Mouse (Mus musculus): ENCODE results near the gene Cop1. TPM values are rescaled to one million over a fixed set of nuclear protein-coding genes. Genes with fewer than 3 reads are reported as not detected.
A peak's percentile ranks its signal among the peaks of the same experiment; 100 is the strongest.
"Not testable (repeated sequence)": the region's sequence is repeated elsewhere in the genome, so short reads cannot be mapped to it uniquely, and the experiment has no call there.

The Cop1 gene
- polyA plus RNA-seq (2011; ENCODE audit: insufficient read length, low read depth, missing spikeins): 180 and 225 TPM in 2 replicates

DNA sequence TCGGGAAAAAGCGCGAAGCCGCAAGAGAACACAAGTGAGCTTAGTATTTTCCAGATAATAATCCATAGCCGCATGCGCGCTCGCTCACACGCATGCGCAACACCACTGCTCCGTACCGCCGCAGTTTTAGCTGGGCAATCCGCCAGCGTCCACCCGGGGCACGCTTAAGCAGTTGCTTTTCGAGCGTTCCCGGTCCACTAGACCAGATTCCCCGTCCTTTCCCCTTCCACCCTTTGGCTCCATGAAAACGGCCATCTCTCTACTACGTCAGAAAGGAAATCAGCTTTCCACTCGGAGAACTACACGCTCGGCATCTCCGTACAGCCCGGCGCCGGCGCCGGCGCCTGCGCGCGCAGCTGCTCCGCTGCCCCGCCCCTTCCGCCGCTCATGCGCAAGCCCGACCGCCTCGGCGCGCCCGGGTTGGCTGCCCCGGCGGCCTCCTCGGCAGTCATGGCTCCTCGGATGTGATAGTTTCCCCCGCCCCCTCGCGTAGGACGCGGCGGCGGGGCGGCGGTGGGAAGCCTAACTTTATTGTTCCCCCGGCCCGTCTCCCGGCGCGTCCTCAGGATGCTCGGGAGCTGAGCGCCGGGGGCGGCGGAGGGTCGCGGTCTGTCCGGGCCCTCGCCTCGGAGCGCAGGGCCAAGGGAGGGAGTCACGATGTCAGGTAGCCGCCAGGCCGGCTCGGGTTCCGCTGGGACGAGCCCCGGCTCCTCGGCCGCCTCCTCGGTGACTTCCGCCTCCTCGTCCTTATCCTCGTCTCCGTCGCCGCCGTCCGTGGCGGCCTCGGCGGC, at the start of gene Cop1:
Gene Cop1, plus strand, starts transcription at position 540 of the 791 bp plus-strand sequence.
- peak; percentile 94 for TF ChIP-seq POLR2A (IDR thresholded peaks at IDR 0.05; ENCODE audit: low read depth, low read length)
- H3K27ac ChIP-seq (ENCODE audit: insufficient read depth, low read length): peak within 1 kb of the TSS; percentile 91
- H3K4me1 ChIP-seq (ENCODE audit: control insufficient read depth, insufficient read depth, low read length): not testable (repeated sequence)
- H3K4me3 ChIP-seq (ENCODE audit: insufficient read depth, low read length): peak within 1 kb of the TSS; percentile 86

DNA sequence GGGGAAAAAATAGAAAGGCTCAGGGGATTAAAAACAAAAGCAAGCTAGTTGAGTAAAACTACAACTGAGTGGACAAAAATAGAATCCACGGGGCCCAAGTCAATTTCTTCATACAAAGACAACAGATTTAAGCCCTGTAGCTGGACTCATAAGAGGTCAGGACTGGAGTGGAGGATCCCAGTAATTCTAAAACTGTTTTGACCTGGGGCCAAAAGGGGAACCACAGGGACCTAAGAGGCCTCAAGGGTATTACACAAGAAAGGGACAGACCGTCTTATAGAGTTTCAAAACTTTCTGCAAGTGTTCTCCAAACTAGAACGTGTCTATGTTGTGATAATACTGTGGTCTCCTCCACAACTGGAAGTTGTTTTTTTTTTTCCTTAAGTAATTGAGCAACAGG, 45.4 kb upstream of the Cop1 start:
- no peak for TF ChIP-seq CTCF (IDR thresholded peaks at IDR 0.05; ENCODE audit: borderline replicate concordance, insufficient read depth, low read length)
- TF ChIP-seq POLR2A (IDR thresholded peaks at IDR 0.05; ENCODE audit: low read depth, low read length): no peak
- no peaks in the 10 kb centered on the region for H3K4me1 ChIP-seq (ENCODE audit: control insufficient read depth, insufficient read depth, low read length)

DNA sequence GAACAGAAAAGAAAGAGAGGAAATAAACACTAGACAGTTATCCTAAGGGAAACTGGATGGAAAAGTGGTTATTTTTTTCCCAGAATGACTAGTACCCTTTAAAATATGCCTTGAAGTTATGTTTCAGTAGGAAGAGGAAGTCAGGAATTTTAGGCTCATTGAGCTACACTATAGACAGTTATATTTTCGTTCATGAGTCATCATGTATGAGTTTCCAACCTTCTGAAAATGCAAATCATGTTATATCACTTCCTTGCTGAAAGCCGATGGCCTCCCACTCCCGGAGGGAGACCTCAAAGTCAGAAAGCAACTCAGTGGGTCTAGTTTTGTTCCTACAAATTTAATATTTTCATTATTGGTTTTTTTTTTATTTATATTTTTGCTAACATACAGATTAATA, 33.5 kb upstream of the Cop1 start:
- no peak overlapping the region for H3K27ac ChIP-seq (ENCODE audit: insufficient read depth, low read length)
- no peak overlapping the region for H3K4me3 ChIP-seq (ENCODE audit: insufficient read depth, low read length)

More for the DNA sequence above, 45.4 kb upstream of the Cop1 start:
- no peak overlapping the region for H3K27ac ChIP-seq (ENCODE audit: insufficient read depth, low read length)
- H3K4me3 ChIP-seq (ENCODE audit: insufficient read depth, low read length): no peak overlapping the region

DNA sequence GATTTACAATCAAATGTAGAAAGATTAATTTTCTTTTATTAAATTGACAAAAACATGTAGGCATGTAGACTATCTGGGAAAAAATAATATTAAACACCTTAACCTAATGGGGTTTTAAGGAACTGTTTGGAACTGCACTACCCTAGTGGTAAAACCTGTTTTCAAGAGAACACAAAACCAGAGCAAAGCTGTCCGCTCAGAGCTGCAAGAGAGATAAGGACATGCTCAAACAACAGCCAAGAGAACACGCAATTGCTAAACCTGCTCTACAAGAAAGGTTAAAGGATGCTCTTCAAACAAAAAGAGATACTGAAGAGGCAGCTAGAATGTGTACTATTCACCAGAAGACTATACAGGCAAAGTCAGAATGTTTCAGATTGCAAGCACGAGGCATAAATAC, 32.5 kb upstream of the Cop1 start:
- TF ChIP-seq POLR2A (IDR thresholded peaks at IDR 0.05; ENCODE audit: low read depth, low read length) (no peak), CTCF (IDR thresholded peaks at IDR 0.05; ENCODE audit: borderline replicate concordance, insufficient read depth, low read length) (no peak)
- H3K27ac ChIP-seq (ENCODE audit: insufficient read depth, low read length): no peak overlapping the region
- no peak overlapping the region for H3K4me3 ChIP-seq (ENCODE audit: insufficient read depth, low read length)
- no peaks in the 10 kb centered on the region for H3K4me1 ChIP-seq (ENCODE audit: control insufficient read depth, insufficient read depth, low read length)

More for the DNA sequence above, 33.5 kb upstream of the Cop1 start:
- H3K4me1 ChIP-seq (ENCODE audit: control insufficient read depth, insufficient read depth, low read length): no peaks in the 10 kb centered on the region
- TF ChIP-seq CTCF (IDR thresholded peaks at IDR 0.05; ENCODE audit: borderline replicate concordance, insufficient read depth, low read length): no peak
- TF ChIP-seq POLR2A (IDR thresholded peaks at IDR 0.05; ENCODE audit: low read depth, low read length): no peak

DNA sequence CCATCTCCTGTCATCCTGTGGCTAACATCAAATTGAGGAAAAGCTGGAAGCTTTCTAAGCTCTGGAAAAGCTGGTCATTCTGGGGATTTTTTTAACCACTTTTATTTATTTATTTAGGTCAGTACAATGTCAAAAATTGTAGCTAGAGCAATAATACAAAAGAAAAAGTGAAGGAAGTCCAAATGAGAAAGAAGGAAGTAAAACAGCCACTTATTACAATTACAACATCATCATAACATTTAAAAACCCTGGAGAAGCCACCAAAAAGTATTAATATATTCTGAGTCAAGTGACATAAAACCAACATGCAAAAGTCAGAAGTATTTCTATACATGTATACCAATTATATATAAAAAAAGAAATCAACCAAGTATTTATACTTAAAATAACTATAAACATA, 30.9 kb upstream of the Cop1 start:
- no peaks in the 10 kb centered on the region for H3K4me1 ChIP-seq (ENCODE audit: control insufficient read depth, insufficient read depth, low read length)
- TF ChIP-seq CTCF (IDR thresholded peaks at IDR 0.05; ENCODE audit: borderline replicate concordance, insufficient read depth, low read length) (no peak), POLR2A (IDR thresholded peaks at IDR 0.05; ENCODE audit: low read depth, low read length) (no peak)
- H3K27ac ChIP-seq (ENCODE audit: insufficient read depth, low read length): no peak overlapping the region
- H3K4me3 ChIP-seq (ENCODE audit: insufficient read depth, low read length): no peak overlapping the region

DNA sequence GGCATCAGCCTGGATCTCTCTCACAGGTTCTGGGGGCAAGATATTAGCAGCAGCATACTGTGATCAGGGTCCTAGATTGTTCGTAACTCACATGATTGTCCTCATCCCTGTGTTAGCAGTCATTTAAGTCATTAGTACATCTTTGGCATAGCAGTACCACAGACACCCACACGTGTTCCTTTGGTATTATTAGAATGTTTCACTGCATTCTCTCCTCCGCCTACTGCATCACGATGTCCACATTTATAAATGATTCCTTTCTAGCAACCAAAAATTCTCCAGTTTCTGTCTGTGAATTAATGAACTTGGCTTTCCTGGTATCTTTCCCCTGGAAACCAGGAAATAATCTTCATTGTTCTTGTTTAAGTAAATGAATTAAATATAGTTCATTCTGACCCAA, 20.4 kb upstream of the Cop1 start:
- TF ChIP-seq CTCF (IDR thresholded peaks at IDR 0.05; ENCODE audit: borderline replicate concordance, insufficient read depth, low read length) (no peak), POLR2A (IDR thresholded peaks at IDR 0.05; ENCODE audit: low read depth, low read length) (no peak)

DNA sequence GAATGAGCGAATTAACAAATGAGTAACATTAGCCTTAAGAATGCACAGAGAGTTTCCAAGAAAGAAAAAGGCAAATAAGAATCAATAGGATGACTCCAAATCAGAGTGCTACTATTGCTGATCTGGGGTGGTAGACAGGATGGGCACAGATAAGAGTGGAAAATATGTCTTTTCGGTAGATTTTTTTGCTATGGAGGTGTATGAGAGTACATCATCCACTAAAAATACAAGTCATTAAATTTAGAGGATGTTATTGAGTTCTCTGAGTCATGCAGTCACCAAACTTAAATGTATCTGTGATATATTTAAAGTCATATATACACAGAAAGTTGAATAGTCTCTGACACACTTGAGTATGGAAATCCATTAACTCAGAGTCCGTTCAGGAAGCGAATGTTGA, 14.7 kb upstream of the Cop1 start:
- no peak overlapping the region for H3K27ac ChIP-seq (ENCODE audit: insufficient read depth, low read length)
- TF ChIP-seq CTCF (IDR thresholded peaks at IDR 0.05; ENCODE audit: borderline replicate concordance, insufficient read depth, low read length): no peak
- no peak for TF ChIP-seq POLR2A (IDR thresholded peaks at IDR 0.05; ENCODE audit: low read depth, low read length)

More for the DNA sequence above, 20.4 kb upstream of the Cop1 start:
- H3K27ac ChIP-seq (ENCODE audit: insufficient read depth, low read length): peak overlapping the region; percentile 44
- H3K4me1 ChIP-seq (ENCODE audit: control insufficient read depth, insufficient read depth, low read length): no peaks in the 10 kb centered on the region; the same call in 1 of the 2 replicates
- H3K4me3 ChIP-seq (ENCODE audit: insufficient read depth, low read length): no peak overlapping the region

DNA sequence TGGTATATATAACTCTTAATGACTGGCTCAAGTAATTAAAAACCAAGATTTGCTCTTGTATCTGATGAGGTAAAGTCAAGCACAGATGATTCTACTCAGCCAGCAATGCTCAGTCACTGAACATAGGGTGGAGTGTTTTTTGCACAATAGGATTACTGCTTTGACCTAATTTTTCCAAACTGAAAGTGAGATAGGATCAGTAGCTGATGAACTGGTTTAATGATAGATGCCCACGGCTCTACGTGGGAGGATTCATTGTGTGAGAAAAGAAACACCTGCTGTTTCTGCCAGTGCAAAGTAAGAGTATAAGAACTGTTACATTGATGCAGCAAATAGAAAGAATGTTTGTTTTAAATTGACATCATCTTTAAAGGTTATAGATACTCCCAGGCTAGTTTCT, 10.1 kb upstream of the Cop1 start:
- Histone ChIP-seq H3K4me3 (ENCODE audit: insufficient read depth, low read length) (no peak overlapping the region), H3K4me1 (ENCODE audit: control insufficient read depth, insufficient read depth, low read length) (no peaks in the 10 kb centered on the region), H3K27ac (ENCODE audit: insufficient read depth, low read length) (no peak overlapping the region)
- no peak for TF ChIP-seq POLR2A (IDR thresholded peaks at IDR 0.05; ENCODE audit: low read depth, low read length)
- no peak for TF ChIP-seq CTCF (IDR thresholded peaks at IDR 0.05; ENCODE audit: borderline replicate concordance, insufficient read depth, low read length)

More for the DNA sequence above, 14.7 kb upstream of the Cop1 start:
- Histone ChIP-seq H3K4me3 (ENCODE audit: insufficient read depth, low read length) (no peak overlapping the region), H3K4me1 (ENCODE audit: control insufficient read depth, insufficient read depth, low read length) (no peaks in the 10 kb centered on the region)

DNA sequence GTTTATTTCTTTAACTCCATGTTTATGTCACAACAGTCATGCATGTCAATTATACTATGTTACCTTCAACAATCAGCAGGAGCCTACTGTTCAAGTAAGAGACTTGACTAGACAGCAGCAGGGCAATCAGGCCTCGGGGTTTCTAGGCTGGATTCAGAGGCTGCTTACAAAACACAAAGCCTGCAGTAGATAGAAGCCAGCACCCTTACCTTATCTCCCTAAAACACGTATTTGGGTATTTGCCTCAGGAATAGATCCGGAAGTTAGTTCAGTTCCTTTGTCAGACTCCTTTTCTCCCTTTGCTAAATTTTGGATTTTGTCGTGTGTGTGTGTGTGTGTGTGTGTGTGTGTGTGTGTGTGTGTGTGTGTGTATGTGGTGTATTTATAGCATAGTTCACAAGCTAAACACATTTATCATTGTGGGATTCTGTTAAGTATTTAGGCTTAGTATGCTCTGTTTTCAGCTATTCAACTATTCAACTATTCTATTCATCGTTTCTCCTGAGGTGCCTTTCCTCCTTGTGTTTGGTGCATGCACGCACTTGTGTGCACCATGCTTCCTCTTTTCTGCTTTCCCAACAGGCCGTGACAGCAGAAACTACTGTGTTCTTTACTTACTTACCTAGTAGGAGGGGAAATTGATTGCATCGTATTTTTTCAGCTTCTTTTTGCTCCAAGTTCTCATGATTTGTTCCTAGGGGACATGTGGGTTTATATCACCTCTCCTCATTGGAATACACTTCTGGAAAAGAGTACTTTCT, 6.9 kb upstream of the Cop1 start:
- H3K4me3 ChIP-seq (ENCODE audit: insufficient read depth, low read length): no peak overlapping the region
- TF ChIP-seq CTCF (IDR thresholded peaks at IDR 0.05; ENCODE audit: borderline replicate concordance, insufficient read depth, low read length): no peak
- TF ChIP-seq POLR2A (IDR thresholded peaks at IDR 0.05; ENCODE audit: low read depth, low read length): no peak
- H3K27ac ChIP-seq (ENCODE audit: insufficient read depth, low read length): no peak overlapping the region
- H3K4me1 ChIP-seq (ENCODE audit: control insufficient read depth, insufficient read depth, low read length): no peaks in the 10 kb centered on the region

DNA sequence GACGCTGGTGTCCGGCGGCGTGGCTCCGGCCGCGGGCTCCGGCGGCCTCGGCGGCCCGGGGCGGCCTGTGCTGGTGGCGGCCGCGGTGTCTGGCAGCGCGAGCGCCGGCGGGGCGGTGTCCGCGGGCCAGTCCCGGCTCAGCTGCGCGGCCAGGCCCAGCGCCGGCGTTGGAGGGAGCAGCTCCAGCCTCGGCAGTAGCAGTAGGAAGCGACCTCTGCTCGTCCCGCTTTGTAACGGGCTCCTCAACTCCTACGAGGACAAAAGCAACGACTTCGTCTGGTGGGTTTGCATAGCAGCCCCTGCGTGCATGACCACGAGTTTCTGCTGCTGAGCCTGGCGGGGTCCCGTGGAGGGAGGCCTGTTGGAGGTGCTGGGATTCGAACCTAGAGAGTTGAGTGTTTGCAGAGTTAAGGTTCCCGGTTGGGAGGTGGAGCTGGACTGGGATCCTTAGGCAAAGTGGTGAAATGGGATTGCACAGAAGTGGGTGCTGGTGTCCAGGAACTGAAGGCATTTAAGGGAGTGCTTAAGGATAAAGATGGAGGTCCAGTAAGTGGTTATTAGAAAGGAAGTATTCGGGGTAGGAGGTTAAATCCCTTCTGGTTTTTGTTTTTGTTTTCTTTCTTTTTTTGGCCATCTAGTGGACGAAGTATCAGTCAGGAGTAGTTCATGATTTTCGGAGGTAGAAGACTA, 597 bp downstream of the Cop1 start:
- Histone ChIP-seq H3K4me3 (ENCODE audit: insufficient read depth, low read length) (peak overlapping the region; percentile 86), H3K27ac (ENCODE audit: insufficient read depth, low read length) (peak overlapping the region; percentile 6; the same call in 1 of the 2 replicates)
- H3K4me1 ChIP-seq (ENCODE audit: control insufficient read depth, insufficient read depth, low read length): not testable (repeated sequence)

All from embryonic fibroblast, embryonic 13.5 days (primary cell).